ENCODE assay signal across 8 mouse cellular contexts in the genomic region with DNA sequence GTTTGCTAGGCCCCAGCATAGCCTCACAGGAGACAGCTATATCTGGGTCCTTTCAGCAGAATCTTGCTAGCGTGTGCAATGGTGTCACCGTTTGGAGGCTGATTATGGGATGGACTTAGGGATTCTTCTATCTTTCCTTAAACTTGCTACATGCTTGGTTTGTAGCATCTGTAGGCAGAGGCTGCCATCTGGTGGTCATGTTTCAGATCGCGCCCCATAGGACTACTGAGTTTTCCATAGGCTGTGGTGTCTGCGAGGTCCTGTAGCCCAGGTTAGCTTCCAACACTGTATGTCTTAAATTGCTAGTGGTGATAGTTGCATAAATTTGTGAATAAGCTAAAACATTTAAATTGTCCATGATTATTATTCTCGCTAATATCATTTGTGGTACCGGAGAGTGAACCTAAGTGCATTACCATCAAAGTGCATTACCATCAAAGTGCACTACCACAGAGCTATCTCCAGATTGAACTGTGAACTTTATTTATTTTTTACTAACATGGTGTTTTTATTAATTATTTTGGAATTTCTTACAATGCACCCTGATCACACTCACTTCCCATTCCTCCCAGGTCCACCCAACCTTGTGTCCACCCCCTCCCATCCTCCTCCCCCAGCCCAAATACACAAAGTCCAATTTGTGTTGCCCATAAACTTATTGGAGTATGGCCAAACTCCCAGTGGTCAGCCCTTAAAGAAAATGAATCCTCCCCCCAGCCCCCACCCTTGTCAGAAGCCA. TPM values are rescaled to one million over a fixed set of nuclear protein-coding genes. Genes with fewer than 3 reads are reported as not detected.
DNase-seq lines count a peak whose midpoint lies in the region; ATAC-seq lines count a peak whose summit lies in the region.

No protein-coding gene starts in this region.

- ATAC-seq in hindbrain, embryonic 16.5 days: peak; percentile 88
- peak; percentile 97 for ATAC-seq in megakaryocyte, adult 5-6 weeks (ENCODE audit: poor library complexity, severe bottlenecking)

- H3K4me1 ChIP-seq in hindbrain, embryonic 16.5 days (ENCODE audit: control insufficient read depth, insufficient read depth, low read depth, low read length): no peaks in the 10 kb centered on the region

- no peak overlapping the region for H3K4me2 ChIP-seq in hindbrain, embryonic 16.5 days (ENCODE audit: low read length)

- H3K4me3 ChIP-seq in hindbrain, embryonic 16.5 days (ENCODE audit: low read length): no peak overlapping the region

- no peaks in the 10 kb centered on the region for H3K36me3 ChIP-seq in hindbrain, embryonic 16.5 days (ENCODE audit: control insufficient read depth, insufficient read depth, low read length)

- no peak overlapping the region for H3K27ac ChIP-seq in hindbrain, embryonic 16.5 days (ENCODE audit: low read depth, low read length)

- 5% methylated on average over 7 of the region's 7 CpGs for WGBS in hindbrain, embryonic 16.5 days

- H3K27me3 ChIP-seq in hindbrain, embryonic 16.5 days (replicated peaks; ENCODE audit: control insufficient read depth, insufficient read depth, low read length): no peaks in the 10 kb centered on the region

- no peak overlapping the region for H3K9ac ChIP-seq in hindbrain, embryonic 16.5 days (ENCODE audit: low read depth, low read length)

- peak; percentile 37 for DNase-seq in T-cell, adult 2 months (ENCODE audit: low spot score)
- DNase-seq in cerebellum, adult 9-11 months: peak; percentile 62
- DNase-seq in frontal cortex, postnatal 10 days (ENCODE audit: low spot score in 2 of 2): peak; percentile 36 to 76
- peak; percentile 73 to 74 for DNase-seq in layer of hippocampus, postnatal 36 days
- peak; percentile 84 to 88 for DNase-seq in right cerebral cortex, postnatal 10 days (ENCODE audit: low spot score in 2 of 2)
- DNase-seq in urinary bladder, postnatal 4 days (ENCODE audit: low spot score in 2 of 2): peak; percentile 28 to 77

- no peaks in the 10 kb centered on the region for H3K9me3 ChIP-seq in hindbrain, embryonic 16.5 days (ENCODE audit: control insufficient read depth, low read length)

RNA-seq across cellular contexts. Expression of gene Got2, which starts 26.7 kb away (rescaled TPM):
- 243 and 252 TPM in 2 replicates for polyA plus RNA-seq in hindbrain, embryonic 16.5 days (2015; fragmentation: Nextera tagmentation; extraction: Ambion mirVana)
- 100 to 1,000 TPM; 214 to 219 TPM for total RNA-seq in layer of hippocampus, postnatal 36 days (2021)
- 80.2 and 81.2 TPM in 2 replicates for total RNA-seq in megakaryocyte, adult 5-6 weeks (2015)
- 69.6 and 77.8 TPM in 2 replicates for total RNA-seq in megakaryocyte, adult 5-6 weeks (2017)
